In the genomic region with DNA sequence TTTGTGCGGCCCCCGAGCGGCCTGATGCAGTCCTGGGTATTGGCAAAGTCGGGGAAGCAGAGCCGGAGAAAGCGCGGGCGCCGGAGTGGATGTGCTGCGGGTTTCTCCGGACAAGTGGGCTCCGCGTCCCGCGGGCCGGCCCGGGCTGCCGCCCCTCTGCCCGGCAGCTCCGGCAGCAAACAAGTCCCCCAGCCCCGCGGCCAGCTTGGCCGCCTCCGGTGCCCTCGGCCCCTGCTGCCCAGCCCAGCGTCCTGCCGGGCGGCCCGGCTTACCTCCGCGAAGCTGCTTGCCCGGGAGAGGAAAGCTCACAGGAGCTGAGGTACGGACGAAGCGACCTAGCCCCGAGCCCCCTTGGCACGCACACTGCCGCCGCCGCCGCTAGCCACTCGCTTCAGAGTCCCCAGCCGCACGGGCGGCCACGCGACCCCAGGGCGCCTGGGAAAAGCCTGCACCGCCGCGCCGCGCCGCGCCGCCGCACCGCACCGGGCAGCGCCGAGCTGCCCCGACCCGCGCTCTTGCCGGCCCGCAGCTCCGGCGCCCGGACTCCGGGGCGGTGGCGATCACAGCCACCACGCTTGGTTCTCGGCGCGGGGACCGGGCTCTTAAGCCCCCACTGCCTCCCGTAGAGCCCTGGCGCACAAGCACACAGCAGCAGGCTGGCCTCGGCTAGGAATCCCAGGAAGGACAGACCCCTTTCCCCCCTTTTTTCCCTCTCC, we compare ENCODE assay signal across 8 mouse cellular contexts. TPM values are rescaled to one million over a fixed set of nuclear protein-coding genes. Genes with fewer than 3 reads are reported as not detected.
DNase-seq lines count a peak whose midpoint lies in the region; ATAC-seq and TF ChIP-seq lines count a peak whose summit lies in the region.

No protein-coding gene starts in this region.

- peak; percentile 59 for ATAC-seq in forebrain, embryonic 12.5 days (ENCODE audit: low FRiP score)
- ATAC-seq in kidney, postnatal 0 days (replicated peaks; ENCODE audit: low FRiP score, low read depth) = peak; percentile 33
- peak; percentile 77 for ATAC-seq in midbrain, embryonic 15.5 days (replicated peaks)

- H3K27me3 ChIP-seq in forebrain, embryonic 12.5 days = peaks cover 79% of the 10 kb centered on the region
- 0 out of 2 replicates have a peak, but pooled peaks cover 6% of the 10 kb centered on the region for H3K27me3 ChIP-seq in kidney, postnatal 0 days (ENCODE audit: insufficient read depth, low read length)
- H3K27me3 ChIP-seq in midbrain, embryonic 15.5 days (replicated peaks) = peaks cover 43% of the 10 kb centered on the region

- peak overlapping the region; percentile 59 for H3K9ac ChIP-seq in forebrain, embryonic 12.5 days
- H3K9ac ChIP-seq in kidney, postnatal 0 days (ENCODE audit: low read depth, low read length) = peak overlapping the region; percentile 42; the same call in 1 of the 2 replicates
- peak overlapping the region; percentile 35 for H3K9ac ChIP-seq in midbrain, embryonic 15.5 days

- 23% methylated on average over 57 of the region's 80 CpGs for WGBS in forebrain, embryonic 12.5 days
- 30% methylated on average over 80 of the region's 80 CpGs for WGBS in kidney, postnatal 0 days
- WGBS in midbrain, embryonic 15.5 days = 23% methylated on average over 41 of the region's 80 CpGs

- H3K27ac ChIP-seq in forebrain, embryonic 12.5 days = peak overlapping the region; percentile 46; the same call in 1 of the 2 replicates
- no peak overlapping the region for H3K27ac ChIP-seq in kidney, postnatal 0 days
- peak overlapping the region; percentile 71 for H3K27ac ChIP-seq in midbrain, embryonic 15.5 days

- H3K9me3 ChIP-seq in forebrain, embryonic 12.5 days = no peaks in the 10 kb centered on the region
- no peaks in the 10 kb centered on the region for H3K9me3 ChIP-seq in kidney, postnatal 0 days (replicated peaks; ENCODE audit: low read length)
- H3K9me3 ChIP-seq in midbrain, embryonic 15.5 days = no peaks in the 10 kb centered on the region

- peak overlapping the region; percentile 84 for H3K4me2 ChIP-seq in forebrain, embryonic 12.5 days
- H3K4me2 ChIP-seq in kidney, postnatal 0 days (ENCODE audit: low read length) = peak overlapping the region; percentile 85
- H3K4me2 ChIP-seq in midbrain, embryonic 15.5 days = peak overlapping the region; percentile 93

- H3K36me3 ChIP-seq in forebrain, embryonic 12.5 days (replicated peaks) = no peaks in the 10 kb centered on the region
- H3K36me3 ChIP-seq in kidney, postnatal 0 days (ENCODE audit: insufficient read depth, low read length) = no peaks in the 10 kb centered on the region
- H3K36me3 ChIP-seq in midbrain, embryonic 15.5 days (replicated peaks) = no peaks in the 10 kb centered on the region

- DNase-seq in embryo, embryonic 10 days (ENCODE audit: low spot score) = peak; percentile 20
- no peak for DNase-seq in embryo, embryonic 11 days
- peak; percentile 11 for DNase-seq in right cerebral cortex, postnatal 14 days
- no peak for DNase-seq in right cerebral cortex, postnatal 36 days (ENCODE audit: low spot score in 2 of 2)
- DNase-seq in kidney, postnatal 0 days (ENCODE audit: low spot score) = no peak
- DNase-seq in spleen, postnatal 10 days (ENCODE audit: low spot score in 2 of 2) = no peak

- TF ChIP-seq CTCF in kidney, postnatal 0 days (IDR thresholded peaks at IDR 0.05; ENCODE audit: low read depth) = no peak

- 0 out of 2 replicates have a peak, but pooled peaks cover 9% of the 10 kb centered on the region for H3K4me1 ChIP-seq in forebrain, embryonic 12.5 days
- no peaks in the 10 kb centered on the region for H3K4me1 ChIP-seq in kidney, postnatal 0 days (replicated peaks; ENCODE audit: insufficient read depth, low read length)
- peaks cover 16% of the 10 kb centered on the region for H3K4me1 ChIP-seq in midbrain, embryonic 15.5 days

- peak overlapping the region; percentile 51 for H3K4me3 ChIP-seq in forebrain, embryonic 12.5 days (replicated peaks)
- peak overlapping the region; percentile 50 for H3K4me3 ChIP-seq in kidney, postnatal 0 days (replicated peaks; ENCODE audit: low read depth, low read length)
- peak overlapping the region; percentile 56 for H3K4me3 ChIP-seq in midbrain, embryonic 15.5 days

RNA-seq across cellular contexts. Expression of a gene that starts 0.6 kb away (rescaled TPM):
- polyA plus RNA-seq in forebrain, embryonic 12.5 days (2016; fragmentation: Nextera tagmentation; extraction: Ambion mirVana) = 9.8 and 10.4 TPM in 2 replicates
- polyA plus RNA-seq in kidney, postnatal 0 days (2015; fragmentation: Nextera tagmentation; extraction: Ambion mirVana) = 120 TPM in 2 replicates
- polyA plus RNA-seq in midbrain, embryonic 15.5 days (2015; fragmentation: Nextera tagmentation; extraction: Ambion mirVana) = 10.8 and 11.7 TPM in 2 replicates

Comparison
In these comparisons a context has a peak if more than half of its experiments do, and no peak if none do; other contexts are left out.
1. DNase-seq: peak in embryo, embryonic 10 days (single experiment) and right cerebral cortex, postnatal 14 days (single experiment); none in embryo, embryonic 11 days (single experiment), right cerebral cortex, postnatal 36 days (0 of 2), kidney, postnatal 0 days (single experiment) and spleen, postnatal 10 days (0 of 2).
2. Peak in every context shown above with its lines, with median percentiles within 50 percentile points of each other: ATAC-seq, H3K4me2 ChIP-seq, H3K4me3 ChIP-seq and H3K9ac ChIP-seq.